In genomic region chr5:122060767-122061333, GRCm38 (mm10) we compare ENCODE assay signal across 12 mouse cellular contexts. TPM values are rescaled to one million over a fixed set of nuclear protein-coding genes. Genes with fewer than 3 reads are reported as not detected.
DNase-seq lines count a peak whose midpoint lies in the region; ATAC-seq lines count a peak whose summit lies in the region.
"Had no signal": no experiment of that assay in that cellular context is flagged by ENCODE, and none has a peak within 500 bp of the region (broad histone marks: within the 10 kb centered on the region; RNA-seq: fewer than 3 reads in every experiment).

No protein-coding gene starts in this region.

- DNase-seq in A20 (ENCODE audit: low read depth, low spot score) (peak; percentile 53), R1 (ENCODE audit: low read depth, low spot score) (peak; percentile 96)
- DNase-seq in layer of hippocampus, adult 8-10 months (ENCODE audit: low spot score in 2 of 2): no peak
- no peak for DNase-seq in gastrocnemius, postnatal 4 days (ENCODE audit: low spot score in 2 of 2)
- DNase-seq: cerebellum, adult 9-11 months; heart, adult 2 months; thymus, postnatal 36 days had no signal

- H3K4me1 ChIP-seq in hindbrain, embryonic 12.5 days: peaks cover 15% of the 10 kb centered on the region
- H3K4me1 ChIP-seq in hindbrain, embryonic 13.5 days (replicated peaks): peaks cover 23% of the 10 kb centered on the region
- H3K4me1 ChIP-seq in liver, embryonic 12.5 days: peaks cover 15% of the 10 kb centered on the region; the same call in 1 of the 2 replicates

- no peak overlapping the region for H3K9ac ChIP-seq in hindbrain, embryonic 12.5 days
- no peak overlapping the region for H3K9ac ChIP-seq in hindbrain, embryonic 13.5 days
- H3K9ac ChIP-seq in liver, embryonic 12.5 days: no peak overlapping the region
- H3K9ac ChIP-seq: limb, embryonic 15.5 days had no signal

- peak overlapping the region; percentile 26; the same call in 1 of the 2 replicates for H3K4me2 ChIP-seq in hindbrain, embryonic 12.5 days (replicated peaks)
- H3K4me2 ChIP-seq in hindbrain, embryonic 13.5 days: no peak overlapping the region
- peak overlapping the region; percentile 37 for H3K4me2 ChIP-seq in liver, embryonic 12.5 days
- H3K4me2 ChIP-seq: limb, embryonic 15.5 days had no signal

- 0 out of 2 replicates have a peak, but pooled peaks cover 6% of the 10 kb centered on the region for H3K27me3 ChIP-seq in hindbrain, embryonic 12.5 days
- H3K27me3 ChIP-seq in hindbrain, embryonic 13.5 days: 0 out of 2 replicates have a peak, but pooled peaks cover 8% of the 10 kb centered on the region
- peaks cover 17% of the 10 kb centered on the region; the same call in 1 of the 2 replicates for H3K27me3 ChIP-seq in liver, embryonic 12.5 days (replicated peaks)

- H3K27ac ChIP-seq in hindbrain, embryonic 12.5 days: no peak overlapping the region
- no peak overlapping the region for H3K27ac ChIP-seq in hindbrain, embryonic 13.5 days
- no peak overlapping the region for H3K27ac ChIP-seq in liver, embryonic 12.5 days
- H3K27ac ChIP-seq: heart, adult 2 months; limb, embryonic 15.5 days had no signal

- no peak for ATAC-seq in hindbrain, embryonic 12.5 days (ENCODE audit: low FRiP score)
- ATAC-seq in hindbrain, embryonic 13.5 days (ENCODE audit: low FRiP score): no peak
- ATAC-seq in liver, embryonic 12.5 days: no peak
- ATAC-seq: activated CD4-positive, CD25-positive, alpha-beta regulatory T cell, adult 4 months had no signal

- no peak overlapping the region for H3K4me3 ChIP-seq in hindbrain, embryonic 12.5 days
- H3K4me3 ChIP-seq in hindbrain, embryonic 13.5 days: no peak overlapping the region
- no peak overlapping the region for H3K4me3 ChIP-seq in liver, embryonic 12.5 days
- H3K4me3 ChIP-seq: heart, adult 2 months; limb, embryonic 15.5 days had no signal

- 31% methylated on average over 8 of the region's 12 CpGs for WGBS in hindbrain, embryonic 12.5 days
- 25% methylated on average over 8 of the region's 12 CpGs for WGBS in hindbrain, embryonic 13.5 days
- 31% methylated on average over 9 of the region's 12 CpGs for WGBS in liver, embryonic 12.5 days (ENCODE audit: insufficient replicate concordance)

- H3K9me3 ChIP-seq in hindbrain, embryonic 12.5 days (replicated peaks): peaks cover 4% of the 10 kb centered on the region; the same call in 1 of the 2 replicates
- no peaks in the 10 kb centered on the region for H3K9me3 ChIP-seq in hindbrain, embryonic 13.5 days
- peaks cover 6% of the 10 kb centered on the region for H3K9me3 ChIP-seq in liver, embryonic 12.5 days (replicated peaks)
- H3K9me3 ChIP-seq: limb, embryonic 15.5 days had no signal

- H3K36me3 ChIP-seq in hindbrain, embryonic 12.5 days: no peaks in the 10 kb centered on the region
- H3K36me3 ChIP-seq in hindbrain, embryonic 13.5 days: no peaks in the 10 kb centered on the region
- H3K36me3 ChIP-seq in liver, embryonic 12.5 days: no peaks in the 10 kb centered on the region
- H3K36me3 ChIP-seq: limb, embryonic 15.5 days had no signal

RNA-seq across cellular contexts. Expression of gene Cux2, which starts 10.9 kb away (rescaled TPM):
- polyA plus RNA-seq in hindbrain, embryonic 12.5 days (2016; fragmentation: Nextera tagmentation; extraction: Ambion mirVana): 25.7 and 27.0 TPM in 2 replicates
- polyA plus RNA-seq in hindbrain, embryonic 13.5 days (2015; fragmentation: Nextera tagmentation; extraction: Ambion mirVana): 28.1 and 29.1 TPM in 2 replicates
- polyA plus RNA-seq in liver, embryonic 12.5 days (2016; fragmentation: Nextera tagmentation; extraction: Ambion mirVana): 2.5 and 2.7 TPM in 2 replicates
- 10 to 100 TPM; 41.0 to 48.6 (median 45.2) TPM for total RNA-seq in layer of hippocampus, adult 8-10 months (2022)
- total RNA-seq in gastrocnemius, postnatal 4 days (2021): 1 to 10 TPM; 1.3 to 2.1 TPM

RNA-seq across cellular contexts. Expression of gene Myl2, which starts 39.9 kb away (rescaled TPM):
- 2.5 and 3.0 TPM in 2 replicates for polyA plus RNA-seq in hindbrain, embryonic 12.5 days (2016; fragmentation: Nextera tagmentation; extraction: Ambion mirVana)
- 3.7 and 7.3 TPM in 2 replicates for polyA plus RNA-seq in hindbrain, embryonic 13.5 days (2015; fragmentation: Nextera tagmentation; extraction: Ambion mirVana)
- 0.35 and 2.5 TPM in 2 replicates for polyA plus RNA-seq in liver, embryonic 12.5 days (2016; fragmentation: Nextera tagmentation; extraction: Ambion mirVana)
- total RNA-seq in layer of hippocampus, adult 8-10 months (2022): 1 to 10 TPM in 3 of 4 experiments, under 1 TPM in 1; 0.80 to 4.7 (median 2.9) TPM
- 100 to 1,000 TPM; 652 to 792 TPM for total RNA-seq in gastrocnemius, postnatal 4 days (2021)
- polyA plus RNA-seq: activated CD4-positive, CD25-positive, alpha-beta regulatory T cell, adult 4 months had no signal

Comparison
In these comparisons a context has a peak if more than half of its experiments do, and no peak if none do; other contexts are left out.
1. DNase-seq: peak in A20 (single experiment) and R1 (single experiment); none in layer of hippocampus, adult 8-10 months (0 of 2) and gastrocnemius, postnatal 4 days (0 of 2).